In genomic region chr3:38232111-38233076, GRCm38 (mm10) we compare ENCODE assay signal across 8 mouse cellular contexts.
DNase-seq lines count a peak whose midpoint lies in the region; ATAC-seq and TF ChIP-seq lines count a peak whose summit lies in the region.

No protein-coding gene starts in this region.

- WGBS in hindbrain, embryonic 13.5 days: 42% methylated on average over 15 of the region's 15 CpGs
- 38% methylated on average over 14 of the region's 15 CpGs for WGBS in lung, postnatal 0 days
- WGBS in thymus, adult 2 months: 83% methylated on average over 15 of the region's 15 CpGs

- H3K27ac ChIP-seq in gastrocnemius, adult 2 months: peak overlapping the region; percentile 48
- peak overlapping the region; percentile 64; the same call in 1 of the 2 replicates for H3K27ac ChIP-seq in hindbrain, embryonic 13.5 days
- no peak overlapping the region; the same call in 1 of the 2 replicates for H3K27ac ChIP-seq in lung, postnatal 0 days (ENCODE audit: low read length)
- no peak overlapping the region for H3K27ac ChIP-seq in thymus, adult 2 months (ENCODE audit: control insufficient read depth, insufficient read depth, low read length)

- ATAC-seq in hindbrain, embryonic 13.5 days (ENCODE audit: low FRiP score): peak; percentile 81
- peak; percentile 90 for ATAC-seq in lung, postnatal 0 days

- TF ChIP-seq EP300 in lung, postnatal 0 days (IDR thresholded peaks at IDR 0.05): no peak

- no peak for TF ChIP-seq POLR2A in thymus, adult 2 months (IDR thresholded peaks at IDR 0.05; ENCODE audit: control insufficient read depth, extremely low read depth, insufficient read depth, low read length, poor library complexity)

- DNase-seq in MN1 (ENCODE audit: low spot score): peak; percentile 19
- DNase-seq in cerebellum, adult 9-10 months: peak; percentile 22
- peak; percentile 86 for DNase-seq in gastrocnemius, adult 2 months
- DNase-seq in lung, postnatal 0 days (ENCODE audit: low spot score): peak; percentile 86
- peak; percentile 80 for DNase-seq in skeletal muscle tissue, adult 2 months (ENCODE audit: low read depth, low spot score)
- no peak for DNase-seq in thymus, postnatal 0 days (ENCODE audit: low spot score)
- DNase-seq in thymus, adult 2 months: no peak

- peak overlapping the region; percentile 30; the same call in 1 of the 2 replicates for H3K4me2 ChIP-seq in hindbrain, embryonic 13.5 days
- 0 out of 2 replicates have a peak overlapping the region, but pooled peaks have one; percentile 17 for H3K4me2 ChIP-seq in lung, postnatal 0 days (replicated peaks; ENCODE audit: low read depth, low read length)

- H3K4me1 ChIP-seq in hindbrain, embryonic 13.5 days (replicated peaks): peaks cover 38% of the 10 kb centered on the region
- peaks cover 4% of the 10 kb centered on the region; the same call in 1 of the 2 replicates for H3K4me1 ChIP-seq in lung, postnatal 0 days (ENCODE audit: insufficient read depth, low read depth, low read length)
- peaks cover 18% of the 10 kb centered on the region for H3K4me1 ChIP-seq in thymus, adult 2 months (replicated peaks; ENCODE audit: control insufficient read depth, insufficient read depth, low read length)

- H3K9me3 ChIP-seq in hindbrain, embryonic 13.5 days: no peaks in the 10 kb centered on the region
- no peaks in the 10 kb centered on the region for H3K9me3 ChIP-seq in lung, postnatal 0 days (ENCODE audit: low read length)

- no peak for TF ChIP-seq CTCF in gastrocnemius, adult 2 months (IDR thresholded peaks at IDR 0.05)
- peak; percentile 23; the same call in 1 of the 2 replicates for TF ChIP-seq CTCF in lung, postnatal 0 days (IDR thresholded peaks at IDR 0.05)
- no peak for TF ChIP-seq CTCF in thymus, adult 2 months (IDR thresholded peaks at IDR 0.05; ENCODE audit: borderline replicate concordance, control insufficient read depth, extremely low read depth, insufficient read depth, low read length, poor library complexity)

- H3K9ac ChIP-seq in hindbrain, embryonic 13.5 days: no peak overlapping the region
- no peak overlapping the region for H3K9ac ChIP-seq in lung, postnatal 0 days (replicated peaks; ENCODE audit: low read depth)

- no peaks in the 10 kb centered on the region for H3K27me3 ChIP-seq in hindbrain, embryonic 13.5 days
- no peaks in the 10 kb centered on the region for H3K27me3 ChIP-seq in lung, postnatal 0 days (replicated peaks; ENCODE audit: insufficient read depth, low read length)
- H3K27me3 ChIP-seq in thymus, adult 2 months (ENCODE audit: control insufficient read depth, insufficient read depth, low read length): no peaks in the 10 kb centered on the region

- H3K36me3 ChIP-seq in hindbrain, embryonic 13.5 days: no peaks in the 10 kb centered on the region
- no peaks in the 10 kb centered on the region for H3K36me3 ChIP-seq in lung, postnatal 0 days (ENCODE audit: insufficient read depth, low read length)
- H3K36me3 ChIP-seq in thymus, adult 2 months (ENCODE audit: control insufficient read depth, insufficient read depth, low read length): no peaks in the 10 kb centered on the region

- intact Hi-C loops in gastrocnemius, adult 2 months (cut with DNase I): no loop called here

- H3K4me3 ChIP-seq in gastrocnemius, adult 2 months: peak overlapping the region; percentile 32
- H3K4me3 ChIP-seq in hindbrain, embryonic 13.5 days: no peak overlapping the region
- no peak overlapping the region for H3K4me3 ChIP-seq in lung, postnatal 0 days (ENCODE audit: low read depth, low read length)
- no peak overlapping the region for H3K4me3 ChIP-seq in thymus, adult 2 months (ENCODE audit: control insufficient read depth, insufficient read depth, low read length)

Comparison
In these comparisons a context has a peak if more than half of its experiments do, and no peak if none do; other contexts are left out.
1. DNase-seq: peak in MN1 (single experiment), cerebellum, adult 9-10 months (single experiment), gastrocnemius, adult 2 months (single experiment), lung, postnatal 0 days (single experiment) and skeletal muscle tissue, adult 2 months (single experiment); none in thymus, postnatal 0 days (single experiment) and thymus, adult 2 months (single experiment).
2. H3K27ac ChIP-seq: peak in gastrocnemius, adult 2 months (single experiment) and hindbrain, embryonic 13.5 days (single experiment); none in lung, postnatal 0 days (single experiment) and thymus, adult 2 months (single experiment).